Mouse (Mus musculus) heart, embryonic 14.5 days (tissue): ENCODE measurements around the gene Cst7. TPM values are rescaled to one million over a fixed set of nuclear protein-coding genes. Genes with fewer than 3 reads are reported as not detected.

Experiments used
- ATAC-seq: fragments of 200-750 bp; cut with Nextera tagmentation; 2 replicates; pipeline ENCODE4 v1.8.0; 2017; ENCODE audit warnings: low read depth, moderate TSS enrichment; ENCODE audit not compliant: insufficient number of reproducible peaks, insufficient read depth, low FRiP score
- H3K27ac ChIP-seq, 2 experiments: fragments of 200-500 bp in 1 of 2; fragments of 300-500 bp in 1 of 2; sonication (generic) in 1 of 2; replicated peaks in 1 of 2; 2 replicates each; pipeline ENCODE4 v1.5.1; 2012 to 2014; ENCODE audit warnings: low read depth in 2 of 2, low read length in 2 of 2, control low read depth in 1 of 2, mild to moderate bottlenecking in 1 of 2, mixed read lengths in 1 of 2; ENCODE audit not compliant: control insufficient read depth in 1 of 2, insufficient read depth in 1 of 2
- H3K27me3 ChIP-seq: fragments of 300-500 bp; sonication (generic); 2 replicates; pipeline ENCODE4 v1.6.1; 2014; ENCODE audit warnings: mild to moderate bottlenecking, low read length, control low read depth; ENCODE audit not compliant: control insufficient read depth, insufficient read depth
- H3K36me3 ChIP-seq: fragments of 300-500 bp; sonication (generic); 2 replicates; pipeline ENCODE4 v1.6.1; 2014; ENCODE audit warnings: mild to moderate bottlenecking, control low read depth, low read length, mixed read lengths; ENCODE audit not compliant: control insufficient read depth, insufficient read depth
- H3K4me1 ChIP-seq, 2 experiments: fragments of 200-500 bp in 1 of 2; fragments of 300-500 bp in 1 of 2; sonication (generic) in 1 of 2; 2 replicates each; pipeline ENCODE4 v1.6.1; 2012 to 2014; ENCODE audit warnings: low read length in 2 of 2, control low read depth in 1 of 2, mixed read lengths in 1 of 2; ENCODE audit not compliant: control insufficient read depth in 2 of 2, insufficient read depth in 2 of 2
- H3K4me2 ChIP-seq: fragments of 300-500 bp; sonication (generic); 2 replicates; pipeline ENCODE4 v1.6.1; 2014; ENCODE audit warnings: mild to moderate bottlenecking, low read length
- H3K4me3 ChIP-seq, 2 experiments: fragments of 200-500 bp in 1 of 2; fragments of 300-500 bp in 1 of 2; sonication (generic) in 1 of 2; 2 replicates each; pipeline ENCODE4 v1.5.1; 2012 to 2014; ENCODE audit warnings: low read length in 2 of 2, mild to moderate bottlenecking in 2 of 2, control low read depth in 1 of 2, low read depth in 1 of 2, moderate library complexity in 1 of 2; ENCODE audit not compliant: control insufficient read depth in 1 of 2, insufficient read depth in 1 of 2
- H3K9ac ChIP-seq: fragments of 300-500 bp; sonication (generic); 2 replicates; pipeline ENCODE4 v1.6.1; 2014; ENCODE audit warnings: mild to moderate bottlenecking, low read length
- H3K9me3 ChIP-seq: fragments of 300-500 bp; sonication (generic); 2 replicates; pipeline ENCODE4 v1.6.1; 2016; ENCODE audit warnings: low read length, control low read depth; ENCODE audit not compliant: control insufficient read depth
- WGBS: fragments of 180-500 bp; shearing (Covaris S2); extraction: QIAGEN DNeasy Blood & Tissue Kit; methylation state at CpG from one replicate; pipeline ENCODE4 v1.1.7; 2014; 5-methylcytosine and 5-hydroxymethylcytosine counted together
- polyA plus RNA-seq: library from polyadenylated mRNA; unstranded; fragments of >200 nt; fragmentation: Nextera tagmentation; extraction: Ambion mirVana; gene quantifications from 2 replicates; pipeline ENCODE4 v1.2.1, GENCODE M21; 2014

Cst7 gene
- polyA plus RNA-seq, 1 experiment from 2014 or later, result not detected

DNA sequence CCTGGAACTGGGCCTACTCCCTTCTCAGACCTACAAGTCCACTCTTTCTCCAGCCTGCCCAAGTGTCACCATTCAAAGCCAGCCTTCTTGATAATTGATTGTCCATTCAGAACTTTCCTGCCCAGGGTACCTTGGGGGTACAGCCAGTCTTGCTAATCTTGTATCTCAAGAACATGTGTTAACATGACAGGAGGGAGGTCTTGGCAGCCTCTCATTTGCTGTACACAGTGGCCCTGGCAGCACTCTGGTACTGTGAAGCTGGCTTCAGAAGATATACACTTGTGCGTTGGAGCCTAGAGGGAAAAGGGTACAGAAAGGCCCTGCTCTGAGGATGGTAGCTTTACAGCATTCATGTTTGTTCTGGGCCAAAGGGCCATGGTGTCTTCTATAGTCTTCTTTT lies 6.0 kb downstream of the Cst7 start:
- H3K36me3 ChIP-seq, result 0 out of 2 replicates have a peak, but pooled peaks cover 3% of the 10 kb centered on the region
- H3K27me3 ChIP-seq, result no peaks in the 10 kb centered on the region
- no peaks in the 10 kb centered on the region for H3K4me1 ChIP-seq
- no peak overlapping the region for H3K4me2 ChIP-seq
- WGBS, result 96% methylated on average over 1 of the region's 1 CpGs
- no peak overlapping the region for H3K27ac ChIP-seq
- no peak for ATAC-seq
- no peak overlapping the region for H3K9ac ChIP-seq
- no peaks in the 10 kb centered on the region for H3K9me3 ChIP-seq
- no peak overlapping the region for H3K4me3 ChIP-seq

DNA sequence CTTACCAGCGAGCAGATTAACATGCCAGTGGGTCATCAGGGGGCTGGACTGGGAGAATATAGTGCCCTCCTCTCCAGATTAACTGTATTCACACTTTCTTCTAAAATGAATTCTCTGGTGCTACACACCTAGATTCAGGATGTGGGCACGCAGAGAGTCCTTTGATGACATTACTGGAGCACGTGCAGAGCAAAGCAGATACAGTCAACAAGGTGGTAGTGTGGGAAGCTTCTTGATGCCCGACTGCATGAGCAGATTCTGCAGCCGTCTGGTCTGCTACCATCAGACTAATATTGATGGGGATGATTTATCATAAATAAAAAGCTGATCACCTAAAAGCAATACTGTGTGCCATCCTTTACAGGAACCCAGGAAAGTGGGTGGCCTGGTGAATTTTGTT lies 8.4 kb downstream of the Cst7 start:
- no peak for ATAC-seq
- H3K36me3 ChIP-seq, result peaks cover 16% of the 10 kb centered on the region
- H3K9me3 ChIP-seq, result no peaks in the 10 kb centered on the region
- H3K27me3 ChIP-seq, result no peaks in the 10 kb centered on the region
- H3K4me2 ChIP-seq, result no peak overlapping the region
- H3K4me3 ChIP-seq, result no peak overlapping the region
- H3K9ac ChIP-seq, result no peak overlapping the region
- 77% methylated on average over 5 of the region's 5 CpGs for WGBS
- no peak overlapping the region for H3K27ac ChIP-seq
- no peaks in the 10 kb centered on the region for H3K4me1 ChIP-seq

DNA sequence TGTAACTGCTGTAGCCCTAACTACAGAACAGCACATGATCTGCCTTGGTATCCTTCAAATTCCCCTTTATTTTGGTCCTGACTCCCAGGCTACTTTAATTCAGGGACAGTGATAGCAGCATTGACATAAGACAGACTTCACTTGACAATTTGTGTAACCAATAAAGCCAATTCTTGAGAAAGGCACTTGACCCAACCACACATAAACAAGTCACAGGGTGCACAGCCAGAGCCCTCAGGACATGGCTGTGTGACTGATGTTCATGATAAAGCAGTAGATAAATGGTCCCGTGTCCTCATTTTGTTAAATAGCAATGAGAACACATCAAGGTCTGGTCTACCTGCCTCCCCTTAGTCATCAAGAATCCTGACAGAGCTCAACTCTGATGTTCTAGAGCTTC lies 9.4 kb downstream of the Cst7 start:
- H3K4me3 ChIP-seq, result no peak overlapping the region
- H3K36me3 ChIP-seq, result peaks cover 26% of the 10 kb centered on the region
- H3K9ac ChIP-seq, result no peak overlapping the region
- H3K27ac ChIP-seq, result no peak overlapping the region
- no peaks in the 10 kb centered on the region for H3K27me3 ChIP-seq
- no peak overlapping the region for H3K4me2 ChIP-seq
- no peaks in the 10 kb centered on the region for H3K9me3 ChIP-seq
- no peak for ATAC-seq
- 75% methylated on average over 1 of the region's 1 CpGs for WGBS
- H3K4me1 ChIP-seq, result no peaks in the 10 kb centered on the region

DNA sequence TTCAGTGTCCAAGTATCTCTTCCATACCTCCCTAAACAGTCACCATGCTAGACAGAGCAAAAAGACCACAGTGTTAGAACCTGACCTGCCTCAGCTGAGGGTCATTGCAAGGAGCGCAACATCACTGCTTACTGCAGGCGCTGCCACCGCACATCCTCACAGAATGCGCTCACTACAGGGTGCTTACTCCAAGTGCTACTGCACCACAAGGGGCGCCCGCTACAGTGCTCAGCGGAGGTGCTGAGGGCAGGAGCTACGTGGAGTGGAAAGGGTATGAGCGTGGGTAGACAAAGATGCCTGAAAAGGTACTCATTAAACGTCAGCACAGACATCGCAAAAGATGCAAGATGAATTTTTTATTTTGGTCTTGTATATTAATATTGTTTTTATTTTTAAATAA lies 18.9 kb downstream of the Cst7 start:
- no peaks in the 10 kb centered on the region for H3K4me1 ChIP-seq
- 74% methylated on average over 11 of the region's 11 CpGs for WGBS
- no peak overlapping the region for H3K27ac ChIP-seq
- peaks cover 71% of the 10 kb centered on the region for H3K36me3 ChIP-seq
- no peak for ATAC-seq
- H3K27me3 ChIP-seq, result no peaks in the 10 kb centered on the region
- H3K4me3 ChIP-seq, result no peak overlapping the region
- H3K9me3 ChIP-seq, result no peaks in the 10 kb centered on the region
- no peak overlapping the region for H3K4me2 ChIP-seq
- H3K9ac ChIP-seq, result no peak overlapping the region

DNA sequence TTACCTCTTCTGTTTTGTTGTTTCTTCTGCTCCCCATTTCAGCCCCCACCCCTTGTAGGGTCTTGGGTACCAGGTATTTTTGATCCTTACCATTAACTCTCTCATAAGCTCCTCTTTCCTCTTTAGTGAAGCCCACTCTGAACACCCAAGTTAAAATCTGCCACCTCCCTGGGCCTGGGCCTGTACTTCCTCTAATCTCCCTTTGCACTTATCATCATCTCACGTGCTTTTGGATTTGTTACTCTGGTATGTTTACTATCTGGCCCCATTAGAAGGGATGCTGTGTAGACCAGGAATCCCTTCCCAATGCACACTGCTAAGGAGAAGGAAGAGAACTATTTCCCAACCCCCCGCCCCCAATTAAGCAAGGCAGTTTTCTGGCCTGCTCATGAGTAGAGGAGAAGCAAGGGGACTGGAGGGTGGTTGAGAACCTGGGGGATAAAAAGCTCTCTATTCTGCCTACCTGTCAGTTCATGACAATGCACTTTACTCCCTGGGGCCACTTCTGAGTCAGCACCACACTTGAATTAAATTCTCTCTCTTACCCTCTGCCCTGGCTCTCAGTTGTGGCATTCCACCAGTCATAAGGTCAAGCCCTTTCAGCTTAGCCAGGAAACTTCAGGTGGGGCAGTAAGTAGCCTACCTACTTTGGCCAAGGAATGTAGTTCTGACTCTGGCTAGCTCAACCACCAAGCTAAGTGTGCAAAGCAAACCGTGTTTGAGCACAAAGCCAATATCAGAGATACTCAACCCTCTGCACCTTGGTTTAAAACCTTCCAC lies 25.4 kb downstream of the Cst7 start:
- H3K27ac ChIP-seq, result no peak overlapping the region
- H3K36me3 ChIP-seq, result peaks cover 27% of the 10 kb centered on the region
- H3K27me3 ChIP-seq, result no peaks in the 10 kb centered on the region
- no peak overlapping the region for H3K4me2 ChIP-seq
- no peaks in the 10 kb centered on the region for H3K9me3 ChIP-seq
- H3K4me1 ChIP-seq, result peaks cover 3 to 6% of the 10 kb centered on the region in 2 experiments; a peak in 2 of 4 replicates
- ATAC-seq, result no peak
- no peak overlapping the region for H3K9ac ChIP-seq
- 76% methylated on average over 3 of the region's 3 CpGs for WGBS
- H3K4me3 ChIP-seq, result no peak overlapping the region

DNA sequence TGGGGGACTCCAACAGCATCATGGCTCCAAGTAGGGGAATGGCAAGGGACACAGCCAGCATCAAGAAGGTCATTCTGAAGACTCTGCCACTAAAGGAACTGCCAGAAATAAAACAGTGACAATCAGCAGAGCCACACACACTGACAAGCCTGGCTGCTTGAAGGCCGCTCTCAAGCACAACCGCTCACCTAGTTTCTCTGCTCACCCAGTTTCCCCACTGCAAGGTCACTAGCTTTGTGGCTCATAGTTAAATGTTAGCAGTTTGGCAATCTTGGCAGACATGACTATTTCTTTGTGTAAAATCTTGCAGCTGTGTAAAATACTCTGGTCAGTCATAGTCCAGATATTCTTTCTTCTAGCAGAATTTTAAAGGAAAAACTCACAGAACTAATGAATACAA lies 30.0 kb downstream of the Cst7 start:
- no peak overlapping the region for H3K4me3 ChIP-seq
- peaks cover 3 to 7% of the 10 kb centered on the region in 2 experiments; a peak in 2 of 4 replicates for H3K4me1 ChIP-seq
- 58% methylated on average over 2 of the region's 2 CpGs for WGBS
- H3K27me3 ChIP-seq, result no peaks in the 10 kb centered on the region
- no peak for ATAC-seq
- H3K9ac ChIP-seq, result no peak overlapping the region
- no peak overlapping the region for H3K4me2 ChIP-seq
- H3K9me3 ChIP-seq, result no peaks in the 10 kb centered on the region
- 0 out of 4 replicates have a peak overlapping the region, but pooled peaks of 1 of the 2 experiments have one; percentile 14 for H3K27ac ChIP-seq
- peaks cover 3% of the 10 kb centered on the region; the same call in 1 of the 2 replicates for H3K36me3 ChIP-seq

DNA sequence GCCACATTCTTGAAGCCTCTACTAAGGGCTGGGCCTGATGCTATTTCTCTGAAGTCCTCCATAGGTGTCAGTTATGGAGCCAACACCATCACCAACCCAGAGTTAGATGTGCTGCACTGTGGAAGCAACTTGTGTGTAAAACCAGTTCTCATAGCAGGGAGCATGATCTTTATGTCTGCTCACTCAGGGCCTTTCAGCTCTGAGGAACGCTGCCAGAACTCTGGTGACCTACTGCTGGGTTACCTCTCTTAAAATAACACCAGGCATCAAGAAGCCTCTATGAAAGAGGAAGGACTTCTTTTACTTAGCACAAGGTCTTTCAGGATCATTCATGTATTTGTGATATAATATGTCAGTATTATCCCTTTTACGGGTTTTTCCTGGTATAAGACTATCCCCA lies 32.0 kb downstream of the Cst7 start:
- H3K27ac ChIP-seq, result no peak overlapping the region
- H3K9ac ChIP-seq, result no peak overlapping the region

More for the DNA sequence above, 32.0 kb downstream of the Cst7 start:
- Histone ChIP-seq H3K4me2 (no peak overlapping the region), H3K9me3 (no peaks in the 10 kb centered on the region), H3K4me3 (no peak overlapping the region), H3K27me3 (no peaks in the 10 kb centered on the region), H3K36me3 (0 out of 2 replicates have a peak, but pooled peaks cover 3% of the 10 kb centered on the region), H3K4me1 (peaks cover 3 to 10% of the 10 kb centered on the region in 2 experiments; a peak in 2 of 4 replicates)
- 85% methylated on average over 2 of the region's 2 CpGs for WGBS
- ATAC-seq, result no peak
